Mouse (Mus musculus) B cell, adult (primary cell): ENCODE data around the gene Ctrc. TPM values are rescaled to one million over a fixed set of nuclear protein-coding genes. Genes with fewer than 3 reads are reported as not detected.

Experiments
- total RNA-seq: library from RNA; stranded (reverse); gene quantifications from 4 replicates; pipeline ENCODE4 v1.2.4, GENCODE M21; 2023; ENCODE audit not compliant: inconsistent age

Ctrc gene
- not detected in 4 replicates for total RNA-seq

GRCm38 (mm10) chr4:141845999-141846398, at the start of gene Ctrc:
Gene Ctrc (minus strand): TSS chr4:141846359.

GRCm38 (mm10) chr4:141874601-141875460, 28.7 kb upstream of the Ctrc start, which contains the start of gene Efhd2:
Gene Efhd2 (minus strand): TSS chr4:141874920.

GRCm38 (mm10) chr4:141826060-141826459, 20.1 kb downstream of the Ctrc start, which contains the start of gene Cela2a:
Gene Cela2a (minus strand): TSS chr4:141826160.

GRCm38 (mm10) chr4:141793282-141794151, 52.6 kb downstream of the Ctrc start, which contains the start of gene Casp9:
Gene Casp9 (plus strand): TSS chr4:141793612.

GRCm38 (mm10) chr4:141790524-141790990, 55.6 kb downstream of the Ctrc start, which contains the start of gene Dnajc16:
Gene Dnajc16 (minus strand): TSS chr4:141790931.

Other genes starting within 250 kb of the Ctrc start
- gene Fblim1, start 240.3 kb downstream of the Ctrc start, total RNA-seq: not detected in 4 replicates
- 0.24 TPM in 2 of 4 replicates, not detected in the others for gene Tmem82, start 227.7 kb downstream of the Ctrc start, total RNA-seq
- gene Slc25a34, start 222.5 kb downstream of the Ctrc start, total RNA-seq: not detected in 4 replicates
- 25.8 to 36.0 TPM (median 34.9 TPM) in 4 replicates for gene Plekhm2, start 181.5 kb downstream of the Ctrc start, total RNA-seq
- 1.9 to 14.3 TPM (median 7.9 TPM) in 4 replicates for gene Rsc1a1, start 160.8 kb downstream of the Ctrc start, total RNA-seq
- 42.7 to 53.7 TPM (median 45.9 TPM) in 4 replicates for gene Ddi2, start 122.9 kb downstream of the Ctrc start, total RNA-seq
- gene Agmat, start 99.7 kb downstream of the Ctrc start, total RNA-seq: not detected in 4 replicates
- 11.5 to 15.3 TPM (median 12.9 TPM) in 4 replicates for gene Dnajc16, start 55.4 kb downstream of the Ctrc start, total RNA-seq
- gene Casp9, start 52.7 kb downstream of the Ctrc start, total RNA-seq: 22.2 to 28.4 TPM (median 23.2 TPM) in 4 replicates
- gene Cela2a, start 20.2 kb downstream of the Ctrc start, total RNA-seq: 0.57 to 3.9 TPM (median 2.9 TPM) in 3 of 4 replicates, not detected in the other
- gene Efhd2, start 28.6 kb upstream of the Ctrc start, total RNA-seq: 29.3 to 35.3 TPM (median 32.7 TPM) in 4 replicates
- not detected in 4 replicates for gene Fhad1, start 168.7 kb upstream of the Ctrc start, total RNA-seq
- 0.45 to 1.3 TPM (median 0.78 TPM) in 4 replicates for gene Tmem51, start 237.9 kb upstream of the Ctrc start, total RNA-seq